Mouse (Mus musculus) heart, postnatal 25 days (tissue): ENCODE measurements around the gene Gabpb2. TPM values are rescaled to one million over a fixed set of nuclear protein-coding genes. Genes with fewer than 3 reads are reported as not detected.

ENCODE experiments used
- DNase-seq: peaks from one replicate; pipeline ENCODE4 v3.0.0; 2022; ENCODE audit warnings: low spot score
- intact Hi-C: fragments of 180-260 bp; cut with DNase I; formaldehyde crosslinking; loops from one replicate; pipeline ENCODE4 v1.15.1; 2025
- total RNA-seq, 2 experiments: library from RNA; stranded (reverse); gene quantifications; 2 replicates each; pipeline ENCODE4 v1.2.3; 2021

Gene Gabpb2
- total RNA-seq, 2 experiments from 2014 or later, result 12.7 to 14.1 TPM

DNA sequence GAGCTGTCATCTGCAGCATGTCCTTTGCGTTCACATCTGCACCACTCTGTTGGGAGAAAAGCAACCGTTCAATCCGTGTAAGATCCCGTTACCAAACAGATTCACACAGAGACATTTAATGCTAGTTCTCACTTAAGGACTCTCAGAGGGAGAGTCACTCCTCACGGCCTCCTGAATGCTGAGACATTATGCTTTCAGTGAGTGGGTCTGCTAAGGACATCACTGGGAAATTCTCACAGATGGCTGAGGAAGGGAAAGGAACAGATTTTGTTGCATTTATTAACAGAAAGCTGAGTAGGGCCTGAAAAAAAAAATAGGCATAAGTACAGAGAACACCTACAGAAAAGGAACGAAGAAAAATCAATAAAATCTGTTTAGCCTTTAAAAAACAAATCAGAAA is 13.8 kb downstream of the Gabpb2 start:
- no peak for DNase-seq
- intact Hi-C loops, result no loop called here

DNA sequence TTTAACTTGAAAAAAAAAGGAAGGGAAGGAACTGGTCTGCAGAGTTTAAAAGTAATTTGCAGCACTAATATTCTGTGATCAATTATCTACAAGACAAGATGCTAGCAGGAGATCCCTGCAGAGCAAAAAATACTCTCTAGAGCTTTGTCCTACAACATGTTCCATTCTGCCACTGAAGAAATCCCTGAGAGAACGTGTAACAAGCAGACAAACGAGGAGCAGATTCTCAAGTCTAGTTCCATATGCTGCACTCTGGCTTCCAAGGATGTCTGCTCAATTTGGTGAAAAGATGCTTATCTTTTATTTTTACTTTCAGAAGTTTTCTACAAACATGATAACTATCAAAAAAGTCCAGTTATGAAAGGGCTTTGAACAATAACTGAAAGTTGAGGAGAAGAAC is 17.2 kb downstream of the Gabpb2 start:
- intact Hi-C loops, result no loop called here
- DNase-seq, result no peak

DNA sequence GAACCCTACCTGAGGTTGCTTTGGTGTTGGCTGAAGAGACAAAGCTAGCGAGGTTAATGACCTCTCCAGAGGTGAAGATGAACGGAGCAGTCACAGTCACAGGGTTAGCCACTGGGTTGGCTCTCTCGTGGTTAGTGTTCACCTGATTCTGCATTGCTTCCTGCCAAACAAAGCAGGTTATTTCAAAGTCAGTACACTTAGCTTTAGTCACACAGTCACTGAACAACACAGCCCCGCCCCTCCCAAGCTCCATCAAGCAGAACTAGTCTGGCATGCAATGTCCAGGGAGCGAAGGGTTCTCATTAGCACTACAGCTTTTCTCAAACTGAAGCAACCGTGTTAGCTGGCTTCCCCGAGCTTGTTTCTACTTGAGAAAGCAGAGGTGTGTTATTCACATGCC is 17.6 kb downstream of the Gabpb2 start:
- DNase-seq, result no peak

DNA sequence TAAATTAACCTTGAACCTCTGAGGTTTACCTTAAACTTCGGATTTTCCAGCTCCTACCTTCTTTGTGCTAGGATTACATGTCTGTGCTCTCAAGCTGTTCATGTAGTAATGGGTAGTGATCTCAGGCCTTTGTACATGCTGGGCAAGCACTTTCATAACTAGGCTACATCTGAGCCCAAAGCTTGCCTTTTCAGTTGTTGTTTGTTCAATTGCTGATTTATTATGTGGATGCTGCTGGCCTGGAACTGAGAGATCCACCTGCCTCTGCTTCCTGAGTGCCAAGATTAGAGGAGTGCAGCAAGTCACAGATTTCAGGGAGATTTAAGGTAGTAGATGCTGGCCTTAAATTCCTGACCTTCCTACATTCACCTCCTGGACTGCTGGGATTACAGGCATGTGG is 18.6 kb downstream of the Gabpb2 start:
- no peak for DNase-seq
- intact Hi-C loops, result no loop called here

More for the DNA sequence above, 17.6 kb downstream of the Gabpb2 start:
- intact Hi-C loops, result no loop called here

DNA sequence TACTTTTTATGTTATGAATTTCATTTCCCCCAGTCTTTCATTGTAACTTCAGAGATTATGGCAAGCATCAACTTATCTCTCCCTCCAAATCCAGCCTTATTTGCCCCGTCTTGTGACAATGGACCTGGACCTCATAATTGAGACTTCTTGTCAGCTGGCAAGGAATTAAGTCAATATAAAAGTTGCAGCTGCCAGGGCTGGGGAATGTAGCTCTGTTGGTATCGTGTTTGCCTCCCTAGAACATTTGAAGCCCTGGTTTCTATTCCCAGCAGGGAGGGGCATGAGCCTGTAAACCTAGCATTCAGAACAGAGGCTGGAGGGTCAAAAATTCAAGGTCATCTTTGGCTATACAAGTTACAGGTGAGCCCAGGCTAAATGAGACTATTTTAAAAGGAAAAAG is 21.9 kb downstream of the Gabpb2 start:
- no peak for DNase-seq
- intact Hi-C loops, result no loop called here

DNA sequence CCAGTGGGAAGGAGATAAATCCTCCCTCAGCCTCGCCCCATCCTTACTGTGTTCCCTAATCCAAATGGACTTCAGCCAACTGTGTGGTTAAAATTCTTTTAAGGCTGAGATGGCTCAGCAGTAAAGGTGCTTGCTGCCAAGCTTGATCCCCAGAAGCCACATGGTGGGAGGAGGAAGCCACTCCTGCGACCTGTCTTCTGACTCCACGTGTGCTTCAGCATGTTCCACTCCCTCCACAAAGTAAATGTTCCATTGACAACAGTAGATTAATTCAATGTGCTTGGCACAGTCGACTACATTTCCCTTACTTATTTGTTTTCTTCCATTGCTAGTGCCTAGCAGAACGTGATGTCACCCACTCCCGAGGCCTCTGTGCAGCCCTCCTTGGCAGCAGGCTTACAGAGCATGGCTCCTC is 23.0 kb downstream of the Gabpb2 start:
- intact Hi-C loops, result no loop called here
- DNase-seq, result no peak

DNA sequence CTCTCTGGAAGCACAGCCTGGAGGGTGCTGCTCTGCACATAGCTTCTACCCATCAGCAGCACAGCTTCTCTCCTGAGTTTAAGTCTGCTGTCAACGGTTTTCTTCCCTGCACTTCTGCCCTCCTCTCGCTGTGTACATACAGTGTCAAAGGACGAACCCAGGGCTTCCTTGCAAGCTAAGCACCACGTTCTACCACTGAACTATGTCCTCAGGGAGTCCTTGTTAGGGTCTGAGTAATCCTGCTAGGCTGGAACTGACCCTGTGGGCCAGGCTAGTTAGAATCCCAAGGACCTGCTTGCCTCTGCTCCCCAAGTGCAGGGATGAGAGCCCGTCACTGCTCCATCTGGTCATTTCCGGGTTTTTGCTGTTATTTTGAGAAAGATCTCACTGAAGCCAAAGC is 30.8 kb downstream of the Gabpb2 start:
- DNase-seq, result no peak

DNA sequence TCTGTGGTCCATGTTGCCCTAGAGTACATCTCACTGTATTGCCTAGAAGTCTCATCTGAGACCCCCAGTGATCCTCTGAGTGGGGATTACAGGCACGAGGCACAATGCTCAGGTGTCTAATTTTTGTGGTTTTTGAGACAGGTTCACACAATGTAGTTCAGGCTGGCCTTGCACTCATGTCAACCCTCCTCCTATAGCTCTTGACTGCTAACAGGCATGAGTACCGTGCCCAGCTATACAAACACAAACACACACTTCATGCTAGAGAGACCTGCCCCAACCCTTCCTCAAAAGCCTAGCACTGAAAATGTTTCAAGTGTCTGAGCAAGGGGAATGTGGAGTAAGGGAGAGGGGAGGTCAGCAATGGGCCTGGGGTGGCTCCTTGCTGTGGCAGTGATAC is 31.6 kb downstream of the Gabpb2 start:
- intact Hi-C loops, result no loop called here
- no peak for DNase-seq

More for the DNA sequence above, 30.8 kb downstream of the Gabpb2 start:
- intact Hi-C loops, result no loop called here

DNA sequence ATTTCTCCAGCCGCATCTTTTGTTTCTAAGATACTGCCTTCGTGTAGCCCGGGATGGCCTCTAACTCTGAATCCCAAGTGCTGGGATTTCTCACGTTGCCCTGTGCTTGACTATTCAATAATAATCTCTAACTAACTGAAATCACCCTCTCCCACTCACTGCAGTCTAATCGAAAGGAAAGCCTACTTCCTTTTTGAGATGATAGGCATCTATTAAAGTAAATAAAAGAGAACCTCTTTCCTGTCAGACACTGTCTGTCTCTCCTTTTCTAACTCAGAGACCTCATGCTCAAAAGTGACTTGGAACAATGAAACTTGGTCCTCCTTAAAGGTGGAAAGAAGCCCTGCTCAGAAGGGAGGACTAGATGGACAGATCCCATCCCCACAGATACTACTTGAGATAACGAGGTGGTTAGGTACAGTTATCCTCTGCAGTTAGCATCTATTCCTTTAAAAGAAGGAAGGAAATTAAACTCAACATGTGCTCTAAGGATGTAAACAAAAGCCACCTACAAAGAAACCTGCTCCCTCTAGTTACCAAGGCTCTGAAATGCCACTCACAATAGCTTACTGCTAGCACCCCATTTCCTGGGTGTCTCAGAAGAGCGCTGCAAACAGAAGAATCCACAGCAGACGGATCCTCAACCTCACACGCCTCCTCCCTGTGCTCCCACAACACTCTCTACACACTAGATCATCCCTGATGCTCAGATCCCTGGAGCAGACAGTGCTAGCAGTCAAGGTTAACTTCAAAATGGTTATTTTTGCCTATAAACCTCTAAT is 32.7 kb downstream of the Gabpb2 start:
- no peak for DNase-seq
- intact Hi-C loops, result no loop called here

DNA sequence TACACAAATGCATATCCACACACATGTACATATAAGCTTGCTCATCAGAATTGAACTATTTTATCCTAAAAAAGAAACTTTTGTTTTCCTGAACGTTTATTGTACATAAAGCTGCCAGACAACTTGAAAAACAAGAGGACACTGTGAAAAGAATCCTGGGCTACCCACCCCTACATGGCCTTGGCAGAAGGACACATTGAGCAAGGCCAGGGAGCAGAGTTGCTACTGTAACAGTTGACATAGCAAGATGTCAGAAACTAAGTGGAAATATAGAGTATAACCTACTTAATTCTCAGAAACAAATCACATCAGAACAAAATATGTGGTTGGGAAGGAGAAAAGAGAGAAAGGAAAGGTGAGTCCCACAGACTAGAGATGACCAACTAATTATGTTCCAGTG is 35.9 kb downstream of the Gabpb2 start:
- intact Hi-C loops, result no loop called here
- no peak for DNase-seq

DNA sequence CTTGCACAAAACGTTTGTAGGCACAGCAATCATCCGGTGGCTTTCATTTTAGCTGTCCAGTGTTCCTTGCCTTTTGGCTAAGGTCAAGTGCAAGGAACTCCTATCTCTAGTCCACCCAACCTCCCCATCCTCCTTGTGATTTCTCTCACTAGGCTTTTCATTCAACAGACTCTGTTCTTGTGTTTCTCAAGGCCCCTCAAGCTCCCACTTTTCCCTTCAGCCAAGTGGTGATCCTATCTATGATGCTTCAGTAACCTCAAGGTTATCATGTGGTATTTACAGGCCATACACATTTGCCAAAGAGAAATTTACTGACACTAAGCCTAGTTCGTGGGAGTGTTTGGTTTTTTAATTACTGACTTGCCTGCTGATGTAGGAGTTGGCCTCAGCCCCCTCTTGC is 37.8 kb downstream of the Gabpb2 start:
- intact Hi-C loops, result no loop called here
- DNase-seq, result no peak

DNA sequence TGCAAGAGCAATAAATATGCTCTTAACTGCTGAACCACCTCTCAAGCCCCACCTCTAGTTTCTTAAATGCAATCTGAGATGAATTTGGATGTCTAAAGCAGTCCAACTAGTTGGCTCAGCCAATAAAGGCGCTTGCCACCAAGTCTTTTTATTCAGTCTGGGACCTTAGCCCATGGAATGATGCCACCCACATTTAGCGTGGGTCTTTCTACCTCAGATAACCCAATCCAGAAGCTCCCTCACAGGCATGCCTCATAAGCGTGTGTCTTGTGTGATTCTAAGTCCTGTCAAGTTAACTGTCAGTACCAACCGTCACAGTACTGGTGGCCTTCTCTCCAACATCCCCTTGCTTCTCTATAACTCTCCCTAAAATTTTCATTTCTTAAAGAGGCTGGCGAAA is 38.8 kb downstream of the Gabpb2 start:
- no peak for DNase-seq
- intact Hi-C loops, result no loop called here

DNA sequence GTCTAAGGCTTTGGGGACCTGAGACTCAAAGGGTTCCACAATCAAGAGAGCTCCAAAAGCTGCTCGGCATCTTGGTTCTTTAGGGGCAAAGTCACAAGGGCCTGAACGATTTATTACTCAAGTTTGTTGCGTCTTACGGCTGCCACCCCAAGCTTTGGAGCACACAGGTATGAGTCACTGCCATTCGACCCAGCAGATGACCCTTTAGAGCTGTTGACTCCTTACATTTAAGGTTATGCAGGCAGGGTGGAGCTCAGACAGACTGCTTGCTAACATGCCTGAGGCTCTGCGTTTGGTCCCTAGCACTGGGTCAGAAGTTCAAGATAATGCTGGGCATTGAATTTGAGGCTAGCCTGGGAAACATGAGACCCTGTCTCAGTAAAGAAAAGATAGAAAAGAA is 40.1 kb downstream of the Gabpb2 start:
- intact Hi-C loops, result no loop called here
- DNase-seq, result no peak

DNA sequence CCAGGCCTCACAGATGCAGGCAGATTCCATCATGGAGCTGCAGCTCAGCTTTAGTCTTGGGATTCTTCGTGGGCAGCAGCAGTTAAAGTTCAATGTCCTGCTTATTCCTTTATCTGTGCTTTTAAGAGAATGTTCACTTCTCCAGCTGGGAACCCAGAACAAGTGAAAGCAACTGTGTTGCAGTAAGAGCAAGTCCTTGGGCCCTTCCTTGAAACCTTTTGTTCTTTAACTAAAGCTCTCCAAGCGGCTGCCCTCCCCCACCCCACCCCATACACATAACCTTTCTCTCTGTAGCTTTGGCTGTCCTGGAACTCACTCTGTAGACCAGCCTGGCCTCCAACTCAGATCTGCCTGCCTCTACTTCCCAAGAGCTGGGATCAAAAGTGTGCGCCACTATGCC is 41.2 kb downstream of the Gabpb2 start:
- intact Hi-C loops, result no loop called here

DNA sequence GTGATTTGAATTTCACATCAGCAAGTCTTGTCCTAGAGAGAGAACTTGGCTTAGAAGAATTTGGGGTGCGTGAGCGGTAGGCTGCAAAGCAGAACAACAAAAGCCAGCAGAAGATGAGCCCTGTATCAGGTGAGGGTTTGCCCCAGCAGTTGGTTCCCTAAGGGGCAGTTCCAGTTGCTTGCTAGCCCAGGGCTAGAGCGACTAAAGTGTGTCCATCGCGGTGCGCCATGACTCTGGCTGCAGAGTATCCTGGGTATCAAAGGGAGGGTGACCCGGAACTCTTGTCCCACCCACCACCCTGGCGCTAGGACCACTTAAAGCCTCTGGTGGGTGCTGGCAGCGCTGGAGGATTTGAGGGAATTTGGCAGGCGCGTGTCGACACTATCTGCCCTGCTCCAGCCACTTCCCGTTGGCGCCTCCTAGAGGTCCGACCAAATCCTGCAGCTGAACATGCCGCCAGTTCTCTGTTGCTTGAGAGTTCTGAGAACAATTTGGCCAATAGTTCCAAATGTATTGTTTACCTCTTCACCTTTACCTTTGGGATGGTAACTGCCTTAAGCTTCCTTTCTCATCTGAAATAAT is 43.6 kb downstream of the Gabpb2 start:
- intact Hi-C loops, result loop anchor here (1.0 kb wide), 1 partner anchor 32 kb away; the partner anchor contains the start of gene Tnfaip8l2
- peak; percentile 69 for DNase-seq

More for the DNA sequence above, 41.2 kb downstream of the Gabpb2 start:
- no peak for DNase-seq

DNA sequence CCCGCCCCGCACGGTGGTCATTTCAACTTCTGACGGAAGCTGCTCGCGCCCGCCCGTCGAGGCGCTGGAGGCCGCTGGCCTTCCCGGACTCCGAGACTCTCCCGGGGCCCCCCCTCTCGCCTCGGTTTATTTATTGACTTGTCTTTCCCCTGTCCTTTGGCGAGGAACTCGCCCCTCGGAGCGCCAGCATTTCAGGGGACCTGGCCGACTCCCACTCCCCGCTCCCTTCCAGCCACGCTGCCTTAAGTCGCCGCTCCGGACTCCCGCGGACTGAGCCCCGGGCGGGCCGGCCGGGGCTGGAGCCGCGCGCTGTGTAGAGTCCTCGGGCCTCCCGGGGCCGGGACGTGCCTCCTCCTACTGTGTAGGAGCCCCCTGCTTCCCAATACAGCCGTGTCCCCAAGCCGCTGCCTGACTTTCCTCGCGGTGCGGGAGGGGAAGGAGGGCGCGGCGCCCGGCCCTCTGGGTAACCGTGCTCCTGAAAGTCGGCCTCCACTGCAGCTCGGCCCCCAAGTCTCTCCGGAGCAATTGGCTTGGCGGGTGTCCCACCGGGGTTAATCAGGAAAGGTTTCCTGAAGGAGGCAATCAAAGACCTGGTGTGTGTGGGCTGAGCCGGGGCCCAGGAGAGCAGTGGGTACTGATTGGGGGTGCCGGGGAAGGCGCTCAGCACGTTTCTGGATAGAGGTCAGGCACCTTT is 44.3 kb downstream of the Gabpb2 start:
- DNase-seq, result no peak
- intact Hi-C loops, result no loop called here

DNA sequence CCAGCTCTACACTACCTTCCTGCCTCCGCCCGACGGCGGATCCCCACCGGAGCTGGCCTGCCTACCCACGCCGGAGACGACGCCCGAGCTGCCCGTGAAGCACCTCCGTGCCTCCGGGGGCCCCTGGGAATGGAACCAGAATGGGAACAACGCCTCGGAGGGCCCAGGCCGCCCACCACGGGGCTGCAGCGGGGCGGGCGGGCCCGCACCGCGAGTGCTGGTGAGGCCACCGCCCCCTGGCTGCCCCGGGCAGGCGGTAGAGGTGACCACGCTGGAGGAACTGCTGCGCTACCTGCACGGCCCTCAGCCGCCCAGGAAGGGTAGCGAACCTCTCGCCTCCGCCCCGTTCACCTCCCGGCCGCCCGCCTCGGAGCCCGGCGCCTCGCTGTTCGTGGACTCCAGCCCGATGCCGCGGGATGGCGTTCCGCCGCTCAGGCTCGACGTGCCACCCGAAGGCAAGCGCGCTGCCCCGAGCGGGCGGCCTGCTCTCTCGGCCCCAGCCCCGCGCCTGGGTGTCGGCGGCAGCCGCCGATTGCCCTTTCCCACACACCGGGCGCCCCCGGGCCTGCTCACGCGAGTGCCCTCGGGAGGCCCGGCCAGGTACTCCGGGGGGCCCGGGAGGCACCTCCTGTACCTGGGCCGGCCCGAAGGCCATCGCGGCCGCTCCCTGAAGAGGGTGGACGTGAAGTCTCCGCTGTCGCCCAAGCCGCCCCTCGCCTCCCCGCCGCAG is 45.0 kb downstream of the Gabpb2 start:
- no peak for DNase-seq
- intact Hi-C loops, result no loop called here

DNA sequence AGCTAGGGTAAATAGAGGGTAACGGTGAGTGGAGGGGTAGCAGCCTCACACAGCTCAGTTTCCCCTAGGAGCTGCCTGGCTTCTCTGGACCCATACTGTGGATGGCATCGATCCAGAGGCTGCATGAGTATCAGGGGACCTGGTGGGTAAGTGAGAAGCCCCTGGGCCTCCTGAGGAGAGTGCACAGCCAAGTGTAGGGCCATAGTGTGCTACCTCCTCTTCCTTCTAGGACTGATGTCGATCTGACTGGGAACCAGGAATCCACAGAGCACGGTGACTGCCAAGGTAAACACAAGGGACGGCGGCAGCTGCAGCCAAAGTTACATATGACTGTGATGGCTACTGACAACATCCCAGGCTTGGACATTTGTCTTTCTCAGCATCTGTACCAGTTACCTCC is 46.6 kb downstream of the Gabpb2 start:
- DNase-seq, result no peak
- intact Hi-C loops, result no loop called here

DNA sequence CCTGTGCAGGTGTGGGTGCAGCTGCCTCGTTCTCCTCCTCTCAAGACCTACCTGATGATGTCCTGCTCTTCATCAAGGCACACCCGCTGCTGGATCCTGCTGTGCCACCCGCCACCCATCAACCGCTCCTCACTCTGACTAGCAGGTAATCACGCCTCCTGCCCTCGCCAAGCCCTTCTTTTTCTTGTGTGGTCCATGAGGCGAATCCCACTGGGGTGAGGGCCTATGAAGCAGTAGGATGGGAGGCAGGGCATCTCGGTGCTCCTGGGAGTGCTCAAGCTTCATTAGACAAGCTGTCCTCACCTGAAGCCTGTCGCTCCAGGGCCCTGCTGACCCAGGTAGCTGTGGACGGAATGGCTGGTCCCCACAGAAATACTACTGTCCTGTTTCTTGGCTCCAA is 47.7 kb downstream of the Gabpb2 start:
- intact Hi-C loops, result no loop called here

DNA sequence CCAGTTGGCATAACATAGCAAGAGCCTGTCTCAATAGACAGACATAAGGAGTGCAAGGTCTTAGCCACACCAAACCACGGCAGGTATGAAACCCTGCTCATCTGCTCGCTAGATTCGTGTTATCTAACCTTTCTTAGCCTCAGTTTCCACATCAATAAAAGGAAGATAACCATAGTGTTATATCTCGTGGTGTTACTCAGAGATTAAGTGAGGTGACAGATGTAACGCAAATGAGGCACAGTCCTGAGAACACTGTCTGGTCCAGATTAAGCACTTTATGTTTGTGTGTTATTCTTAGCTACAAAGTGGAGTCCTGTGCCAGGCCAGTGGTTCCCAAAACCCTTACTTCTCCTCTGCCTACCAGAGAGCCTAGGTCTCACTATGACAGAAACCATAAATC is 52.9 kb downstream of the Gabpb2 start:
- intact Hi-C loops, result no loop called here
- DNase-seq, result no peak

More for the DNA sequence above, 47.7 kb downstream of the Gabpb2 start:
- no peak for DNase-seq

DNA sequence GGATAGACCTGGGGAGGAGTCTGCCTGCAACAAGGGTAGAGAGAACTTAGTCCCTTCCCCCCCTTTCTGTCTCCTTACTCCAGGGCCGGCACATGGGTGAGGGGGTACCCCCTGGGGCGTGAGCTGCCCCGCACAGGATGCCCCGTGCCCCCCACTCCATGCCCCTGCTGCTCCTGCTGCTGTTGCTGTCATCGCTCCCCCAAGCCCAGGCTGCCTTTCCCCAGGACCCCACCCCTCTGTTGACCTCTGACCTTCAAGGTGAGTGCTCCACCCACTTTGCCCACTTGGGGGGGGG is 53.5 kb downstream of the Gabpb2 start:
- intact Hi-C loops, result no loop called here
- no peak for DNase-seq
